Mouse (Mus musculus) heart, postnatal 10 days (tissue): ENCODE measurements at regions not wholly inside any gene's neighbourhood (a gene's known extent, or its start where the extent isn't known, plus 50 kb on each side); places are given as distances from the start of the nearest gene placed in this dataset.

ENCODE experiments used
- DNase-seq, 2 experiments: peaks; one replicate each; pipeline ENCODE4 v3.0.0; 2021
- intact Hi-C: fragments of 180-260 bp; cut with DNase I; formaldehyde crosslinking; loops from one replicate; pipeline ENCODE4 v1.15.1; 2025

DNA sequence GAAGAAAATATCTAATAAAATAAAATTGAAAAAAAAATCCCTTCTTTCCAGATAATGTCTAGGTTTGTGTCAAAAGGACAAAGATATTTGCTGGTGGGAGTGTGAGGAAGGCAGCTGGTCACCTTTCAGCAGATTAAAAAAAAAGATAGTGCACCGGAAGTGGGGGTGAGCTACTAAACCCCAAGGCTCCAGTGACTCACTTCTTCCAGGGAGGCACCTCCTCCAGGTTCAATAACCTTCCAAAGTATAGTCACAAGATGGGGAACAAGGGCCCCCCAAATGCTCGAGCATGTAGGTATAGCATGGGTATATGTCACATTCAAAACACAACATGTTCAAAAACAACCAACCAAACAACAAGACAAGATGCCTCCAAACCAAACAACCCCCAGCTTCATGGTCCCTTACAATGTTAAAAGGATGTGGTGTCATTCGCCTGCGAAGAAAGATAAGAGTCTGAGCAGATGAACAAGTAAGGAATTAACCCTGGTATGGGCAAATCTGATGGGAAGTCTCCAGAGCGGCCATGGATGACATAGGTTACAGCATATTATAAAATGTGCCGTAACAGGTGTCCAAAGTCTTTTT is 84.6 kb downstream of the Kcnrg start:
- intact Hi-C loops: no loop called here
- no peak for DNase-seq

DNA sequence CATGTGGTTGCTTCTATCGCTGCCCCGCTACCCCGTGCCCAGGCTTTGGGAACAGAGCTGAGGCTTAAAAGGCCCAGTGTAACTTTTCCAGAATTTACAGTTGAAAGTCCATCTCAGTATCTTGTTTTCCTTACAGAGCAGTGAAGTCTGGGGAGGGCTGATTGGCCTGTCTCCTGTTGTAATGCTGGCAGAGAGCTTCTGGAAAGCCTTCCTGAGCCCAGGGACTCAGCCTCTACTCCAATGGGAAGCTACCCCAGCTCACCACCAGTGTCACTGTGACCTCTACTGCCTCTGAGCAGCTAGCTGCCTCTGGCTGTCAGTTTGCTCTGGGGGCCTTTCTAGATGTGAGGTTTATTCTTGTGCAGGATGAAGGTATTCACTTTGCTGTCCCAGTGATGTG is 87.5 kb downstream of the Kcnrg start:
- no peak for DNase-seq
- intact Hi-C loops: no loop called here

DNA sequence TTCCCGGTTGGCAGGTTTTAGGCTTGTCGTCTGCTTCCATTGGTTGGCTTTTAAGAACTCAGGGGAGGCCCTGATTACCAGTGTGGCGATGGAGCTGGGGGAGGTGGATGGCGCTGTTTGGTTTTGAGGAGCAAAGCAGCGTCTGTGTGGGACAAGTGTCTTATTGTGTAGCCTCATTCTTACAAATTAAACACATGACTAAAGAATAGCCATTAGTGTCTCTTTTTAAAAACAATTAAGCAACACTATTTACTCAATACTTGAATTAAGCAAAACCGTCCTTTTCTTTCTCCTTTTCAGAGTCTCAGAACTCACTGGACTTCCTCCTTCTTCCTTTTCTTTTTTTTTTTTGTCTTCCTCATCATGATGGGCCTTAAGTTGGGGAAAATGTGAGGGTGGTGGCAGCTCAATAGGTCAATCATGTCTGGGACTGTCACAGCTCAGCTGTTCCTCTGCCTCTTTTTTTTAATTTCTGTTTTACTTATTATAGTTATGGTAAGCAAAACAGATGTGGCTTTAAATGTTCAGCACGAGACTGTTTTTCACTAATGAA is 89.1 kb downstream of the Kcnrg start:
- no peak for DNase-seq
- intact Hi-C loops: no loop called here

DNA sequence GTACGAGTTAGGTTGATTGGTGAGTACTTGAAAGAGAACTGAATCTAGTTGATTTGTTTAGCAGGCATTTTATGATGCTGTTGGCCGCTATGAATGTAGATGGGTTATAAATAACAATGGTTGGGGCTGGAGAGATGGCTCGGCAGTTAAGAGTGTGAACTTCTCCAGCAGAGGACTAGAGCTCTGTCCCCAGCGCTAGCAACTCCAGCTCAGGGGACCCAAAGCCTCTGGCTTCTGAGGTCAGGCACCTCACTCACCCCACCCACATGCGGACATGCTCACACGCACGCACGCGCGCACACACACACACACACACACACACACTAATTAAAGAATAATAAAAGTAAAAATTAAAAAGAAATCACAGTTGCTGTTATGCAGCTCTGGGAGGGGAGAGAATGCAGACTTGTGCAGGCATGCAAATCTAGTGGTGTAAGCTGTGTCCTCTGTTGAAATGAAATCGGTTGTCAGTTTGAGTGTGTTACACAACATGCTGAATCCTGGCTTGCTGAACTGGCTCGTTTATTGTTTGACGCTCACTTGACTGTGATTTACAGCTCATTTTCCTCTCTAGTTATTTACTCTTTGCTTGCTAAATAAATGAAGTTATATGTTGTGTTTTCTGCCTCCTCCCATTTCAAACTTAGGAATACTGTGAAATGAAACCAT is 89.8 kb downstream of the Kcnrg start:
- no peak for DNase-seq
- intact Hi-C loops: no loop called here

DNA sequence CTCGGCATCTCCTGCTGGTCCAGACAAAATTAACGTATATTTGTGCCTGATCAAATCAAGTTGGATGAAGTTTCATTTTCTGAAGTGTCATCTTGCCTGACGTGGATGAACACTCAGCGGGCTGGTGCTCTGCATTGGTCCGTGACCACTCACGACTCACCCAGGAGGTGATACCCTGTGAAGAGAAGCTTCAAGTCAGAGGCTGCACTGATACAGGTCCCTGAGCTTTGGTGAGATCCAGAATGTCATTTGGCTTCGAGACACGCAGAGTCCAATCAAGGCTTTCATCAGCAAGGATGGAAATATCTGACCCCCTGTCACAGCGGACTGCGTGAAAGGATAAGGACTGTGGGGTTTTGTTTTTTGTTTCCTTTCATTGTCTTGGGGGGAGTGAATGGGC is 90.4 kb downstream of the Kcnrg start:
- no peak for DNase-seq
- intact Hi-C loops: no loop called here

DNA sequence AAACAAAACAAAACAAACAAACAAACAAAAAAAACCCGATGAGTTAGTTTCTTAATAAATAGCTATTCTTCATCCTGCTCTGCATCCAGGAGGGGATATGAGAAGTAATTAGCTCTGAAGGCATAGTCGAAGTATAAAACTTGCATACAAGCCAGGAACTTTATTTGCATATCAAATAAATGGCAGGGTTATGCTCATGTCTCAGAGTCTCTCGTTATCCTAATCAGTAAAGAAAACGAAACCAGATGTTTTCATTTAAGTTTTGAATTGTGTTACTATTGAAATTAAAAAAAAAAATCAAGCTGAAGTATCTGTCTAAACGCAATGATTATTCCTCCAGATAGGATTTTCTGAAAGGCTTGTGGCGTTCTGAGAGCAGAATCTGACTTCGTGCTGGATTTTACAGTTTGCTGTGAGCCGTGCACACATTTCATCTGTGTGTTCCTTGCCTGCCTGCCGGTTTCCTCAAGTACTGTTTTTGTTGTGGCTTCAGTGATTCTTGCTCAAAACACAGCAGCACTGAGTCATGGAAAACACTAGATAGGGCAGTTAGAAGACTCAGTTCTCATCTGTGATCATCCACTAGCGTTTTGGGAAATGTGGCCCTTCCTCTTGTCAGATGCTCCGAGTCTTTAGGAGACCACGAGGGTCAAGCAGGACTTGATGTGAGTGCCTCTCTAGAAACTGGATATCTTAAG is 91.2 kb downstream of the Kcnrg start:
- DNase-seq: no peak
- intact Hi-C loops: no loop called here

DNA sequence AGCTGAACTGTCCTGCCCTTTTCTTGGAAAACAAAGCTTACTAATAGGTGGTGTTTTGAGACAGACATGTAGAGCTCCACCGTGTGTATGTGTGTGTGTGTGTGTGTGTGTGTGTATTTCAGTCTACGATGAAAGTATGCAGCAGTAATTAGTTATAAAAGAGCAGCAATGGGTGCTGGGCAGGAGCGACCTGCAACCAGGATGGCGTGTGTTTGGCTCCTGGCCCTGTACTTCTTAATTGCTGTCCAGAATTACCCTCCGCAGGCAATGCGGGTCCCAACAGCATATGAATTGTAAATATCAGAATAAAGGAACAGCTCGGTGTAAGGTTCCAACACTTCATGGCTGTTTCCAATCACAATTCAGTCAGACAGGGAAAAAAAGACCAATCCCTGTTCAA is 92.4 kb downstream of the Kcnrg start:
- intact Hi-C loops: no loop called here

DNA sequence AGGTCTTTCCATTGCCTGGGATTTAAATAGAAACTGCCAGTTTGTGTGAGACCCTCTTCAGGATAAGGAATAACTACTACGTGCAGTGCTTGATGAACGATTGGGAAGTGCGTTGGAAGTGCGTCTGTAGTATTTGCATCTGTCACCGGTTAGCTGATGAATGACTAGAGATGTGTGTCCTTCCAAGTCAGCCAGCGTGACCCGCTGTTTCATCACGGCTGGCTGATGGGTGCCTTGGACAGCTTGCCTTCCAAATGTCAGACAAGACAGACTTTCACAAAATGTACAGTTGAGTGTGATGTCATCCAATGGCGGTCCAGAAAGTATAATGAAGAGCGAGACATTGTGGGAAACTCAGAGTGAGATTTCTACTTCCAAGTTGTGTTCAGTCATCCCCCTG is 93.9 kb downstream of the Kcnrg start:
- no peak for DNase-seq
- intact Hi-C loops: no loop called here

More for the DNA sequence above, 92.4 kb downstream of the Kcnrg start:
- DNase-seq: no peak

DNA sequence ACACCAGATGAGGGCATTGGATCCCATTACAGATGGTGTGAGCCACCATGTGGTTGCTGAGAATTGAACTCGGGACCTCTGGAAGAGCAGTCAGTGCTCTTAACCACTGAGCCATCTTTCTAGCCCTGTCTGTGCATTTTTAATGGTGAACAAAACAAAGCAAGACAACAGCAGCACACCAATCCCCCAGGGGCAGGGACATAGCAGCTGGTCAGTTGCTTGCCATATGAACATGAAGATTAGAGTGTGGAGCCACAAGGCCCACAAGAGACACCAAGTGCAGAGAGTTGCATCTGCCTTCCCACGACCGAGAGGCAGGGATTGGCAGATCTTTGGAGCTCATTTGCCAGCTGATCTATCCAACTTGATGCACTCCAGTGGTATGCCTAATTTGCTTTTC is 96.7 kb downstream of the Kcnrg start:
- intact Hi-C loops: no loop called here

DNA sequence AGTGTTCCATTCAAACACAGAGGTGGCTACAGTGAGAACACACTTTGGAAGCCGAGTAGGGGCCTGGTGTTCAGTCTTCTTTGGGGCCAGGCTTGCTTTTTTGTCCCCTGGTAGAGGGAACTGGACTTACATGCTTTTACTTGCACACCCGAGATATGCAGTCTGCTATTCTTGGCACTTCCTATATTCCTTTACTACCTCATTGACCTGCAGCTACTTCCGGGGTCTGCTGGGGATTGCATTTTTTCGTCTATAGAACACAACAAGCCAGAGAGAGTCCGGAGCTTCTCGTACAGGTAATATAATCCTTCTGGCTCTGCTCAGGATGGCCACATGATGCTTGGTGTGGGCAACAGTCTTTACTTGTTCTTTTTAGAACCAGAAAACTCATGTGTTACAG is 99.7 kb downstream of the Kcnrg start:
- intact Hi-C loops: no loop called here

More for the DNA sequence above, 96.7 kb downstream of the Kcnrg start:
- no peak for DNase-seq

DNA sequence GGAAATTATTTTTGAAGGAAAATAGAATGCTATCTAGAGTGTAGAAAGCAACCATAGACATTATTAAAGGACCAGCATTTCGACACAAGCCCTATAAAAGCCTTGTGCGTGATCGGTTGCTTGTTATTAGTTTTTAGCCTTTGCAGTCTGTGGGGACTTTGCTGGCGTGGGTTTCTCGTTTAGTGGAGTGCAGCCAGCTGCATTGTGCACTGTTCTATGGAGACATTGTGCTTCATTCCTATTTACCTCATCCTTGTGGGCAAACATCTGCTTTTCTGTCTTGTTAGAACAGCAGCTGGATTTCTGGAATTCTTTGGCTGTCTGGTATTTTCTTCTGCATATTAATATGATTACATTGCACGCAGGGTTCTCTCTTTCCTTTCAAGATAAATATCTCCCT is 101.1 kb downstream of the Kcnrg start:
- intact Hi-C loops: no loop called here
- no peak for DNase-seq

More for the DNA sequence above, 99.7 kb downstream of the Kcnrg start:
- no peak for DNase-seq

DNA sequence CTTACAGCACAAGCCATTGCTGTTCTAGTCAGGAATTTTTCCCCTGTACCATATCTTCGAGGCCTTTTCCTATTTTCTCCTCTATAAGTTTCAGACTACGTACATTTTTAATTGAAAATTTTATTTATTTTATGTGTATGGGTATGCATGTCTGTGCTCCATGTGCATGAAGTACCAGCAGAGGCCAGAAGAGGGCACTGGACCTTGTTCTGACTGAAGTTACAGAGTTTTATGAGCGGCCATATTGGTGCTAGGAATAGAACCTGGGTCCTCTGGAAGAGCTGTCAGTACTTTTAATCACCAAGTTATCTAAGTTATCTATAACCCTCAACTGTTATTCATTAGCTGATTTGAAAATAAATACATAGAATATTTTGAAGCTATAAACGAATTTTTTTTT is 108.5 kb downstream of the Kcnrg start:
- DNase-seq: no peak
- intact Hi-C loops: no loop called here

DNA sequence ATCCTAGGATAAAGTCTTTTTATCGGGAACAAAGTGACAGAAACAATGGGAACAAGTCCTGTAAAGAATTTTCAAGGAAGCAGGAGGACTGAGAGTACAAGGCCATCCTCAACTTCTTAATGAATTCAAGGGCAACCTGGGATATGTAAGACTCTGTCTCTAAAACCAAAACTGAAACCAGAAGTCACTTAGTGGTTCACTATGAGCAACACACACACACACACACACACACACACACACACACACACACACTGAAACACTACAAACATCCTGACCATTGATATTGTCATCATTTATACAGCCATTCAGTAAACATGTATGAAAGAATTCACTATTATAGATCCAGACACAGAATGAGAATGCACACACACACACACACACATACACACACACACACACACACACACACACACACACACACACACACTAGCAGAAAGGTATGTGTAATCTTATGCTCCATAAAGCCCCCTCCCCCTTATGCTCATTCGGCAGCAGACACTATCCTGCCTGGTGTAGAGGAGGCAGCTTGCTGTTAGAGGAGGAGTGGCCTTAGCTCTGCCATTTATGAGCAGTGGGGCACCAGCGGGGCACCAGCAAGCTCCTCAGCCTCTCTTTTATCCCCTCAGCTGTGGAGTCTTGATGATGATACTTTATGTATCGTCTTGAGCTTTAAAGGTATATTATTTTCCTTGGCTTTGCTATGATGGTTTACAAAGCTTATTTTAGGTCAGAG is 111.3 kb downstream of the Kcnrg start:
- no peak for DNase-seq
- intact Hi-C loops: no loop called here

DNA sequence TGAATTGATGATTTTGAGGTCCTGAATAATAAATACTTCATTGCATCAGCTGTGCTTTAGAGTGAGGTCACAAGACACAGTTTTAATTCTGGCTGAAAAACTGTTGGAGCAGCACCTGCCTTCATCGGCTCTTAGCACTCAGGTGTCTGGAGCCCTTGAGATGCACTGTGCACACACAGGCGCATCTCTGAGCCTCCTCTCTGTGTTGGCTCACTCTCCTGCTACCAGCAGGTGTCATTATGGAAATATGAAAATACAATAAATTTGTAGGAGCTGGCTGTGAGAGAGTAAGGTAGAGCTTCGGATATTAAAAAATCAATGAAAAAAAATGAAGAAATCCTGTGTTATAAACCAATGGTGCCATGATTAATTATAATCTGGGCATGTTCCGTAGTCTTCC is 114.0 kb downstream of the Kcnrg start:
- DNase-seq: no peak
- intact Hi-C loops: no loop called here

DNA sequence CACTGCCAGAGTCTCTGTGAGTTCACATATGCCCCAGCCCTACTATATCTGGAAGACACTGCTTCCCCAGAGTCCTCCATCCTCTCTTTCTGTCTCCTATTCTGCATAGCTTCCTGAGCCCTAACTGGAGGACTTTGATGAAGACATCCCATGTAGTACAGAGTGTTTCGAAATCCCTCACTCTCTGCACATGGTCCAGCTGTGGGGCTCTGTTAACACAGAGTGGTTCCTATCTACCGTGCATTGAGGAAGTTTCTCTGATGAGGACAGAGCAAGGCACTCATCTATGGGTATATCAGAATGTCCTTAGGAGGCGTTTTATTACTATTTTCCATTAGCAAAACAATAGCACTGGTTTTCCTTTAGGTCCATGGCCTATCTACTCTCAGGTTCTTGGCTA is 117.7 kb downstream of the Kcnrg start:
- intact Hi-C loops: no loop called here
- no peak for DNase-seq

DNA sequence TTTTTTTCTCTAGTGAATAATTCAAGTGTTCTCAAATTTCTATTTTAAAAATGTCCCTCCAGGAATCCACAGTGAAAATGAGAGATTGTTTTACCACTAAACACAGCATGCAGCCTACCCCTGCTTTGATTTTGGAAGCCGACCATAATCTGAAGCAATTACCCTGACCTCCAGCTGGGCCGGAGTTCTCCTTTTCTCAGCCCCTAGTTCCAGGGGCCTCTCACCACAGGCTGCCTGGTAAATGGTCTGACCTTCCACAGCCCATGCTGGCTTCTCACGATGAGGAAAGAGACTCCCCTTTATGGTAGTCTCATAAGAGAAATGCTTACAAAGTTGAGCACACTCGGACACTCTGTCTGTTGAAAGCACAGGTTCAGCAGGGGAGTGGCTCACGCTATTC is 121.3 kb downstream of the Kcnrg start:
- DNase-seq: no peak
- intact Hi-C loops: no loop called here

DNA sequence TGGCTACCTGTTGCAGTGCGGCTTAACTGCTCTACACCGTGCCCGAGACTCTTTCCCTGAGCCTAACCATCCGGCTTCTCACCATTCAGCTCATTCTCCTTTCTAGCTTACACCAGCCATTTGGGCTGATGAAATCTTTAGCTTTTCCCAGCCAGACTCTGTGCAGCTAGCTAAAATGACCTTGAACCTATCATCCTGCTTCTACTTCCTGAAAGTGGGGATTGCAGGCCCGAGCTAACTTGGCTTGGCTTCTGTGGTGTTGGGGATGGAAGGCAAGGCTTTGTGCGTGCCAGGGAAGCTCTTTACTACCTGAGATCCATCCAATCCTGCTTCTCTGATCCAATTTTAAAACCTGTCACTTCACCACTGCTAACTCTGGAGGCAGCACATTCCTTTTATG is 128.3 kb downstream of the Kcnrg start:
- no peak for DNase-seq
- intact Hi-C loops: no loop called here

DNA sequence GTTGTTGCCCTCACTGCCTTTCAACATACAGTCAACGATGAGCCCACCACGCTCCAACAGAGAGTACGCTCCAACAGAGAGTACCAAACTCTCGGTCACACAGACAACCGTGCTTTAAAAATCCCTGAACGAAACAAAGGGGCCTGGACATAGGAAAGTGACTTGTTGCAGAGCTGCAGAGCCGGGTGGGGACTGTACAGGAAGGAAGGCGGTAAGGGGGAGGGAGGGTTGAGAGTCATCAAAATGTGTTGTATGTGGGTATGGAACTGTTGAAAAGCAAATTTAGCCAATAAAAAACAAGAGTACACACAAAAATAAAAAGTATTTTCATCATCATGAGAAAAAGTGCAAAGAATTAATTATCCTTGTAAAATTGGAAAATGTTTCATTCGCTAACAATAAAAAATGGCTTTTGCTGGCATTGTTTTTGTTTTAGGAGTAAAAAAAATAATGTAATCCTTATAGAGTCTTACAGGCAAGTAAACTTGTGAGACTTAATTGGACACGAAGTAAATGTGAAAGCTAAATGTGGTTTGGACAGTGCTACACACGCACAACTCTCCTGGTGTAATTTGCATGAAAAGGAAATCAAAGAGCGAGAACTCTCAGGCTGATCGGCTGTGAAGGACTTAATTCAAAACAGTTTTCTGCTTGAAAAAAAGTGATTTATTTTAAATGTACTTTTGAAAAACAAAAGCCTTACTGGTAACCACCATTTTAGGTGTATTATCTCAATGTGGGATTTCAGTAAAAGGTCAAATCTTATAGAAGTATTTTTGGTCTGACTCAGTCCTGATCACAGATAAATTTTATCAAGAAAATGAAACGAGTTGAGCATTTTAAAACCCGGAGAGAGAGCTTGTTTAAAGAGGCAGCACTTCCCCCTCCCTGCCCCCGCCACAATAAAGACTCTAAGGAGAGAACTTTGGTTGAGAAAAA is 129.4 kb downstream of the Kcnrg start:
- peak; percentile 24 to 36 for DNase-seq
- intact Hi-C loops: loop anchor here (2.0 kb wide), 1 partner anchor 54 kb away; no protein-coding TSS in a partner anchor

DNA sequence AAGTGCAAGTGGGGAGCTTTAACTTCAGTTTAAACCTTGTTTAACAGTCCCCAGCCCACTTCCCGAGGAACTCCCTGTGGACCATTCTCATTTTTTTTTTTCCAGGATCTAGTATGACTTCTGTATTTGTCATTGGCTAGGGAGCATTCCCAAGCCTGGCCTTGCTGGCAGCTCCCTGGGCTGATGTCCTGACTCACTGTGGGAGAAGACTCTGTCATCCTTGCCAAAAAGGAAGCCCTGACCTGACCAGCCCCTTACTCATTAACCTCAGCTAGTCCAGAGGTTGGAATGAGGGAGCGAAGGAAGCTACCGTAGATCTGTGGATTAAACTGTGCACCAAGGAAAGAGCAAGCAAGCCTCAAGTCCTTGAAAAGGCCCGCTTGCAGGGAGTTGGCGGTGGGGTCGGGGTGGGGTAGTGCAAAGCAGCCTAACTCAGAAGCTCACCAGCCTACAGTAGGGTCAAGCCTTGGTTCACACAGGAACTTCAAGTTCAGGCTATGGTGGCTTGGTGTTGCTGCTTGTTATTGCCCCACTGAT is 130.3 kb downstream of the Kcnrg start:
- intact Hi-C loops: loop anchor here (2.0 kb wide), 1 partner anchor 55 kb away; no protein-coding TSS in a partner anchor
- DNase-seq: peak; percentile 28 to 33

DNA sequence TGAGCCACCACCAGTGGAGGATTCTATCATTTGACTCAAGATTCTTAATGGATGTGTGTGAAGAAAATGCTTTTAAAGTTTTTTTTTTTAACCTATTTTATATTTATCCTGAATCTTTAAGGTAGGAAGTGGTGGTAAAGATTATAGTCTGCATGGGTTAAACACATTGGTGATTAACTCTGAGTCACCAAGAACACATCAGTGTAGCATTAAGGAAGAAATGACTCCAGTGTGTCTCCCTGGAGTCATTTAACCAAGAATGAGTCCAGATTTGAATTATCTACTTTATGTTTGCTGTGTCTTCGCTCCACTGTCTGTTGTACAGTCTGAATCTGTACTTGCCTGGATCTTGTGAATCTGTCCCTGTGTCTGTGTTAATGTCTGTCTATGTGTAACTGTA is 132.2 kb downstream of the Kcnrg start:
- DNase-seq: no peak
- intact Hi-C loops: no loop called here
